Mouse (Mus musculus): ENCODE data around the gene Ccdc9. TPM values are rescaled to one million over a fixed set of nuclear protein-coding genes. Genes with fewer than 3 reads are reported as not detected.

The Ccdc9 gene
- polyA plus RNA-seq, 1 experiment: 52.2 TPM

- no peak overlapping the region for H3K4me3 ChIP-seq (ENCODE audit: insufficient read depth, poor library complexity, severe bottlenecking)
- H3K36me3 ChIP-seq (ENCODE audit: control insufficient read depth, insufficient read depth): no peaks in the 10 kb centered on the region
- no peak for TF ChIP-seq MYOD1 (IDR thresholded peaks at IDR 0.05; ENCODE audit: control insufficient read depth, insufficient read length, low read depth)
- no peaks in the 10 kb centered on the region for H3K27me3 ChIP-seq (ENCODE audit: control insufficient read depth, insufficient read depth, insufficient read length)
- H3K79me3 ChIP-seq (ENCODE audit: low read depth): no peaks in the 10 kb centered on the region
- H3ac ChIP-seq (ENCODE audit: control insufficient read depth, insufficient read length, low read depth): no peak overlapping the region
- no peaks in the 10 kb centered on the region for H3K79me2 ChIP-seq (ENCODE audit: control insufficient read depth, insufficient read depth)
Measured at GRCm38 (mm10) chr7:16320479-16320878, 33.9 kb upstream of the Ccdc9 start.

- H3K27me3 ChIP-seq (ENCODE audit: control insufficient read depth, insufficient read depth, insufficient read length): no peaks in the 10 kb centered on the region
- H3ac ChIP-seq (ENCODE audit: control insufficient read depth, insufficient read length, low read depth): no peak overlapping the region
- H3K79me3 ChIP-seq (ENCODE audit: low read depth): no peaks in the 10 kb centered on the region
- H3K36me3 ChIP-seq (ENCODE audit: control insufficient read depth, insufficient read depth): no peaks in the 10 kb centered on the region
- no peaks in the 10 kb centered on the region for H3K79me2 ChIP-seq (ENCODE audit: control insufficient read depth, insufficient read depth)
- TF ChIP-seq FOSL1 (IDR thresholded peaks at IDR 0.05; ENCODE audit: insufficient read depth, low read length, poor library complexity, severe bottlenecking) (no peak), CTCF (IDR thresholded peaks at IDR 0.05; ENCODE audit: control insufficient read depth, insufficient read depth, insufficient read length) (no peak), MYOD1 (IDR thresholded peaks at IDR 0.05; ENCODE audit: control insufficient read depth, insufficient read length, low read depth) (no peak)
- H3K4me3 ChIP-seq (ENCODE audit: insufficient read depth, poor library complexity, severe bottlenecking): no peak overlapping the region
Measured at GRCm38 (mm10) chr7:16319216-16319615, 32.6 kb upstream of the Ccdc9 start.

GRCm38 (mm10) chr7:16317094-16317493, 30.5 kb upstream of the Ccdc9 start:
- Histone ChIP-seq H3K27me3 (ENCODE audit: control insufficient read depth, insufficient read depth, insufficient read length) (no peaks in the 10 kb centered on the region), H3K4me3 (ENCODE audit: insufficient read depth, poor library complexity, severe bottlenecking) (no peak overlapping the region), H3K36me3 (ENCODE audit: control insufficient read depth, insufficient read depth) (no peaks in the 10 kb centered on the region), H3ac (ENCODE audit: control insufficient read depth, insufficient read length, low read depth) (no peak overlapping the region), H3K79me3 (ENCODE audit: low read depth) (no peaks in the 10 kb centered on the region), H3K79me2 (ENCODE audit: control insufficient read depth, insufficient read depth) (peaks cover 1% of the 10 kb centered on the region)
- TF ChIP-seq MYOD1 (IDR thresholded peaks at IDR 0.05; ENCODE audit: control insufficient read depth, insufficient read length, low read depth) (no peak), CTCF (IDR thresholded peaks at IDR 0.05; ENCODE audit: control insufficient read depth, insufficient read depth, insufficient read length) (no peak), MYOG (IDR thresholded peaks at IDR 0.05; ENCODE audit: control insufficient read depth, extremely low read depth, insufficient read length) (no peak), MAX (IDR thresholded peaks at IDR 0.05) (no peak), CEBPB (IDR thresholded peaks at IDR 0.05; ENCODE audit: low read depth) (no peak), FOSL1 (IDR thresholded peaks at IDR 0.05; ENCODE audit: insufficient read depth, low read length, poor library complexity, severe bottlenecking) (no peak), USF1 (IDR thresholded peaks at IDR 0.05; ENCODE audit: low read depth) (no peak)

- no peak for TF ChIP-seq FOSL1 (IDR thresholded peaks at IDR 0.05; ENCODE audit: insufficient read depth, low read length, poor library complexity, severe bottlenecking)
- TF ChIP-seq USF1 (IDR thresholded peaks at IDR 0.05; ENCODE audit: low read depth): no peak
- TF ChIP-seq CTCF (IDR thresholded peaks at IDR 0.05; ENCODE audit: control insufficient read depth, insufficient read depth, insufficient read length): no peak
- TF ChIP-seq MYOG (IDR thresholded peaks at IDR 0.05; ENCODE audit: control insufficient read depth, extremely low read depth, insufficient read length): no peak
- TF ChIP-seq CEBPB (IDR thresholded peaks at IDR 0.05; ENCODE audit: low read depth): no peak
- no peak for TF ChIP-seq MYOD1 (IDR thresholded peaks at IDR 0.05; ENCODE audit: control insufficient read depth, insufficient read length, low read depth)
- no peak for TF ChIP-seq MAX (IDR thresholded peaks at IDR 0.05)
- Histone ChIP-seq H3K4me3 (ENCODE audit: insufficient read depth, poor library complexity, severe bottlenecking) (no peak overlapping the region), H3K79me2 (ENCODE audit: control insufficient read depth, insufficient read depth) (peaks cover 11% of the 10 kb centered on the region), H3K36me3 (ENCODE audit: control insufficient read depth, insufficient read depth) (no peaks in the 10 kb centered on the region), H3ac (ENCODE audit: control insufficient read depth, insufficient read length, low read depth) (no peak overlapping the region), H3K27me3 (ENCODE audit: control insufficient read depth, insufficient read depth, insufficient read length) (no peaks in the 10 kb centered on the region), H3K79me3 (ENCODE audit: low read depth) (no peaks in the 10 kb centered on the region)
Measured at GRCm38 (mm10) chr7:16315222-16315759, 28.7 kb upstream of the Ccdc9 start.

- Histone ChIP-seq H3K79me2 (ENCODE audit: control insufficient read depth, insufficient read depth) (peaks cover 11% of the 10 kb centered on the region), H3K4me3 (ENCODE audit: insufficient read depth, poor library complexity, severe bottlenecking) (no peak overlapping the region), H3ac (ENCODE audit: control insufficient read depth, insufficient read length, low read depth) (peak overlapping the region; percentile 52), H3K27me3 (ENCODE audit: control insufficient read depth, insufficient read depth, insufficient read length) (no peaks in the 10 kb centered on the region), H3K79me3 (ENCODE audit: low read depth) (no peaks in the 10 kb centered on the region), H3K36me3 (ENCODE audit: control insufficient read depth, insufficient read depth) (no peaks in the 10 kb centered on the region)
- TF ChIP-seq USF1 (IDR thresholded peaks at IDR 0.05; ENCODE audit: low read depth) (no peak), CTCF (IDR thresholded peaks at IDR 0.05; ENCODE audit: control insufficient read depth, insufficient read depth, insufficient read length) (no peak), MAX (IDR thresholded peaks at IDR 0.05) (no peak), MYOG (IDR thresholded peaks at IDR 0.05; ENCODE audit: control insufficient read depth, extremely low read depth, insufficient read length) (no peak), CEBPB (IDR thresholded peaks at IDR 0.05; ENCODE audit: low read depth) (no peak), FOSL1 (IDR thresholded peaks at IDR 0.05; ENCODE audit: insufficient read depth, low read length, poor library complexity, severe bottlenecking) (no peak), MYOD1 (IDR thresholded peaks at IDR 0.05; ENCODE audit: control insufficient read depth, insufficient read length, low read depth) (no peak)
Measured at GRCm38 (mm10) chr7:16314221-16314775, 27.7 kb upstream of the Ccdc9 start.
